Mouse (Mus musculus): Measurements from ENCODE around the gene A530064D06Rik. TPM values are rescaled to one million over a fixed set of nuclear protein-coding genes. Genes with fewer than 3 reads are reported as not detected.

The A530064D06Rik gene
- total and polyA plus RNA-seq, 3 experiments = not detected

DNA sequence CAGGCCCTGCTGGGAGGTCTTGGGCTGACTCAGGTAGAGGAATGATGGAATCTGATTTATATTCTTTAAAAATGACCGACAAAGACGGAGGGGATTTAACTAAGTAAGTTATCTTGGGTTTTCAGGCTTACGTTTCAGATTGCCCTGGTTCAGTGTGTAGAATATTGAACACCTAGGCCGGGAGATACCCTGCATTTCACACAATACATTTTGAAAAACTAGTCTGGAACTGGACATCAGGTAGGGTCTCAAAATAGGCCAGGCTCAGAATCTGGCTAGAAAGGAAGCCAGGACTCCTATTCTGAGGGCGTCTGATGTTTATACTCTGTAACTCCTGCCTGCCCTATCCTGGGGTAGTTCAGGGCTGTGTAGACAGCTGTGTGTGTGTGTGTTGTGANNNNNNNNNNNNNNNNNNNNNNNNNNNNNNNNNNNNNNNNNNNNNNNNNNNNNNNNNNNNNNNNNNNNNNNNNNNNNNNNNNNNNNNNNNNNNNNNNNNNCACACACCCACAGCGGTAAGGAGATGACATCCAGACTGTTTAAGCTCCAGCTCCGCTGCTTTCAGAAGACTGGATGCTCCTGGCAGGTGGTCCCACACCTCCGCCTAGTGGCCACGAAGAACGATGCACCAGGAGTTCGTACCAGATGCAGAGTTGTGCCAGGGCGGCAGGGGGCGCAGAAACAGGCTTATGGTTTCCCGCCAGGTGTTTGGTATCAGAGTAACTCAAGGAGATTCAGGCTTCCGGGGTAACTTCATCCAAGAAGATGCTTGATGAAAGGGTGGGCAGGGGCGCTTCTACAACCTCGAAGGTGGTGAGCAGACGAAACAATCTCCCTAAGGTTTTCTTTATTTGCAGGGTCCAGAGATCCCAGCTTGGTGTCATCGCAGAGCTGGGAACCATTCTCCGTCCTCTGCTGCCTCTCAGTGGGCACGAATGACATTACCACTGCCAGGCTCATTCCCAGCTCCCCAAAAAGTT lies 66.3 kb downstream of the A530064D06Rik start:
- Histone ChIP-seq H3K27ac (ENCODE audit: control insufficient read depth, low read depth, low read length) (no peak overlapping the region), H3K9me3 (replicated peaks; ENCODE audit: insufficient read depth, low read length) (no peaks in the 10 kb centered on the region), H3K4me1 (ENCODE audit: control insufficient read depth in 1 of 2, insufficient read depth in 2 of 2, low read length in 2 of 2) (no peaks in the 10 kb centered on the region), H3K9ac (ENCODE audit: control insufficient read depth, low read depth, low read length, poor library complexity, severe bottlenecking) (no peak overlapping the region), H3K79me2 (ENCODE audit: control insufficient read depth, insufficient read depth, low read length, poor library complexity) (no peaks in the 10 kb centered on the region), H3K4me3 (ENCODE audit: control insufficient read depth in 1 of 2, insufficient read depth in 1 of 2, low read depth in 2 of 2, low read length in 2 of 2) (no peak overlapping the region), H3K36me3 (ENCODE audit: control insufficient read depth in 1 of 2, insufficient read depth in 2 of 2, low read length in 2 of 2) (no peaks in the 10 kb centered on the region), H3K27me3 (ENCODE audit: control insufficient read depth in 1 of 2, insufficient read depth in 2 of 2, low read length in 2 of 2) (peaks cover 2% of the 10 kb centered on the region in 2 experiments; a peak in 3 of 4 replicates)
- DNase-seq (ENCODE audit: low read depth, low spot score) = peak; percentile 84
- no peak for TF ChIP-seq MAFK (IDR thresholded peaks at IDR 0.05; ENCODE audit: borderline replicate concordance, low read depth, low read length)
- TF ChIP-seq MAZ (IDR thresholded peaks at IDR 0.05; ENCODE audit: low read depth, low read length) = no peak
- TF ChIP-seq CTCF (IDR thresholded peaks at IDR 0.05 in 2 of 3, conservative IDR thresholded peaks at IDR 0.05 in 1 of 3; ENCODE audit: control insufficient read depth in 1 of 3, insufficient read depth in 1 of 3, low read depth in 2 of 3, low read length in 3 of 3, poor library complexity in 1 of 3, severe bottlenecking in 1 of 3) = peak; percentile 78 to 100 (median 86)
- TF ChIP-seq NELFE (IDR thresholded peaks at IDR 0.05; ENCODE audit: low read depth, low read length) = no peak
- peak; percentile 92 for TF ChIP-seq SMC3 (IDR thresholded peaks at IDR 0.05; ENCODE audit: low read depth, low read length)
- no peak for TF ChIP-seq EP300 (IDR thresholded peaks at IDR 0.05; ENCODE audit: low read depth in 1 of 2, low read length in 2 of 2)
- no peak for TF ChIP-seq ETS1 (IDR thresholded peaks at IDR 0.05; ENCODE audit: low read depth, low read length)
- peak; percentile 89 for TF ChIP-seq E2F4 (IDR thresholded peaks at IDR 0.05; ENCODE audit: borderline replicate concordance, low read depth, low read length)
- TF ChIP-seq ZMIZ1 (IDR thresholded peaks at IDR 0.05; ENCODE audit: low read depth, low read length) = no peak
- TF ChIP-seq TAL1 (IDR thresholded peaks at IDR 0.05; ENCODE audit: low read length) = no peak
- no peak for TF ChIP-seq NRF1 (IDR thresholded peaks at IDR 0.05; ENCODE audit: insufficient read depth, low read depth, low read length, poor library complexity, severe bottlenecking)
- no peak for TF ChIP-seq USF2 (IDR thresholded peaks at IDR 0.05; ENCODE audit: borderline replicate concordance in 1 of 2, insufficient read depth in 1 of 2, low read depth in 1 of 2, low read length in 2 of 2)
- TF ChIP-seq MAX (IDR thresholded peaks at IDR 0.05; ENCODE audit: low read length) = 0 out of 2 replicates have a peak, but pooled peaks have one; percentile 3
- TF ChIP-seq POLR2AphosphoS5 (IDR thresholded peaks at IDR 0.05; ENCODE audit: borderline replicate concordance, low read depth, low read length) = no peak
- TF ChIP-seq POLR2A (IDR thresholded peaks at IDR 0.05; ENCODE audit: control insufficient read depth in 1 of 2, insufficient read depth in 1 of 2, low read depth in 1 of 2, low read length in 2 of 2, poor library complexity in 1 of 2) = no peak
- no peak for TF ChIP-seq GATA1 (IDR thresholded peaks at IDR 0.05; ENCODE audit: low read depth, low read length)
- TF ChIP-seq TBP (IDR thresholded peaks at IDR 0.05; ENCODE audit: low read depth, low read length) = no peak
- no peak for TF ChIP-seq ELF1 (IDR thresholded peaks at IDR 0.05; ENCODE audit: low read depth, low read length)
- no peak for TF ChIP-seq MYC (IDR thresholded peaks at IDR 0.05; ENCODE audit: low read depth, low read length)
- TF ChIP-seq ZNF384 (IDR thresholded peaks at IDR 0.05; ENCODE audit: low read depth, low read length) = no peak
- TF ChIP-seq HCFC1 (IDR thresholded peaks at IDR 0.05; ENCODE audit: low read depth, low read length) = no peak
- TF ChIP-seq ZC3H11A (IDR thresholded peaks at IDR 0.05; ENCODE audit: low read depth, low read length) = peak; percentile 72
- TF ChIP-seq POLR2AphosphoS2 (IDR thresholded peaks at IDR 0.05; ENCODE audit: low read length) = no peak
- TF ChIP-seq MEF2A (IDR thresholded peaks at IDR 0.05; ENCODE audit: extremely low read depth, insufficient replicate concordance, low read depth, low read length, poor library complexity, severe bottlenecking) = no peak
- no peak for TF ChIP-seq ZKSCAN1 (IDR thresholded peaks at IDR 0.05; ENCODE audit: low read depth, low read length)
- TF ChIP-seq RCOR1 (IDR thresholded peaks at IDR 0.05; ENCODE audit: low read depth, low read length) = no peak
- no peak for TF ChIP-seq BHLHE40 (IDR thresholded peaks at IDR 0.05; ENCODE audit: borderline replicate concordance, low read depth, low read length)
- TF ChIP-seq MXI1 (IDR thresholded peaks at IDR 0.05; ENCODE audit: low read depth, low read length) = no peak
- TF ChIP-seq CHD2 (IDR thresholded peaks at IDR 0.05; ENCODE audit: low read length) = no peak
- peak; percentile 68 for TF ChIP-seq RAD21 (IDR thresholded peaks at IDR 0.05; ENCODE audit: low read depth, low read length)
- TF ChIP-seq TCF12 (IDR thresholded peaks at IDR 0.05; ENCODE audit: low read depth, low read length) = no peak
- TF ChIP-seq JUND (IDR thresholded peaks at IDR 0.05; ENCODE audit: low read depth, low read length) = no peak
- TF ChIP-seq MYB (IDR thresholded peaks at IDR 0.05; ENCODE audit: low read depth, low read length) = no peak
- no peak for TF ChIP-seq UBTF (IDR thresholded peaks at IDR 0.05; ENCODE audit: borderline replicate concordance, insufficient read depth, low read depth, low read length)
- TF ChIP-seq USF1 (IDR thresholded peaks at IDR 0.05; ENCODE audit: low read depth, low read length) = no peak

Data from MEL (cell line).